In the genomic region with DNA sequence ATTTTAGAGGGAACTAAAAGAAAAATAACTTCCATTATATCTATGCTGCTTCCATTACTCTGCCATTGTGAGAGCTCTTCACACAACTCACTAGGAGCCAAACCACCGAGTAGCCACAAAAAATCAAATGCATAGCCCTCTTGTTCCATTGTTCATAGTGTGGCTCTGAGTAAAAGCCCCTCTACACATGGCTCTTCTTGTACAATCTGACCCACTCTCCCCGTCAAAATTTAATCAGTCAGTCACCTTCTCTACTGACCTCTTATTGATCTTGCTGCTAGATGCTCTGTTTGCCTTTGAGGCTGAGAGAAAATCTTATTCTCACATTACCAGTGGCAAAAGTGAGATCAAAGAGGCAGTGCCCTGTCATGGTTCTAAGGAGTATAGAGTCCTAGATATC, we compare ENCODE assay signal across 26 mouse cellular contexts. TPM values are rescaled to one million over a fixed set of nuclear protein-coding genes. Genes with fewer than 3 reads are reported as not detected.
"Had no signal": no experiment of that assay in that cellular context is flagged by ENCODE, and none has a peak within 500 bp of the region (broad histone marks: within the 10 kb centered on the region; RNA-seq: fewer than 3 reads in every experiment).

No protein-coding gene starts in this region.

- H3K27ac ChIP-seq: gastrocnemius, adult 2 months; heart, embryonic 10.5 days; hindbrain, embryonic 12.5 days; intestine, embryonic 15.5 days; kidney, embryonic 15.5 days; kidney, postnatal 0 days; limb, embryonic 13.5 days; limb, embryonic 15.5 days; liver, embryonic 12.5 days; liver, embryonic 14.5 days had no signal

- H3K4me3 ChIP-seq: gastrocnemius, adult 2 months; heart, embryonic 10.5 days; heart, embryonic 12.5 days; hindbrain, embryonic 12.5 days; intestine, embryonic 15.5 days; kidney, embryonic 15.5 days; limb, embryonic 13.5 days; limb, embryonic 15.5 days; liver, embryonic 12.5 days had no signal

- H3K9ac ChIP-seq: heart, embryonic 12.5 days; hindbrain, embryonic 12.5 days; intestine, embryonic 15.5 days; kidney, embryonic 15.5 days; limb, embryonic 13.5 days; limb, embryonic 15.5 days; liver, embryonic 12.5 days; liver, embryonic 14.5 days had no signal

- ATAC-seq: hindbrain, embryonic 16.5 days; inflammation-experienced regulatory T-cells, adult 6 months; intestine, embryonic 15.5 days; intestine, postnatal 0 days; liver, embryonic 12.5 days had no signal

- H3K4me2 ChIP-seq: heart, embryonic 12.5 days; hindbrain, embryonic 12.5 days; intestine, embryonic 15.5 days; kidney, embryonic 15.5 days; limb, embryonic 13.5 days; limb, embryonic 15.5 days; liver, embryonic 12.5 days had no signal

- H3K27me3 ChIP-seq: heart, embryonic 12.5 days; hindbrain, embryonic 12.5 days; intestine, embryonic 15.5 days; kidney, embryonic 15.5 days; limb, embryonic 13.5 days; limb, embryonic 15.5 days; liver, embryonic 12.5 days had no signal

- H3K36me3 ChIP-seq: heart, embryonic 10.5 days; heart, embryonic 12.5 days; hindbrain, embryonic 12.5 days; intestine, embryonic 15.5 days; kidney, embryonic 15.5 days; limb, embryonic 13.5 days; limb, embryonic 15.5 days; liver, embryonic 12.5 days had no signal

- H3K9me3 ChIP-seq: heart, embryonic 10.5 days; heart, embryonic 12.5 days; hindbrain, embryonic 12.5 days; intestine, embryonic 15.5 days; kidney, embryonic 15.5 days; limb, embryonic 13.5 days; limb, embryonic 15.5 days; liver, embryonic 12.5 days had no signal

- DNase-seq: gastrocnemius, adult 2 months; gastrocnemius, postnatal 10 days; gastrocnemius, postnatal 25 days; heart, adult 18-20 months; heart, postnatal 10 days; heart, postnatal 4 days; kidney, adult 18-20 months; kidney, adult 8-10 months; kidney, postnatal 14 days; kidney, postnatal 36 days; layer of hippocampus, adult 9-11 months; layer of hippocampus, postnatal 36 days; left cerebral cortex, postnatal 4 days had no signal

- H3K4me1 ChIP-seq: heart, embryonic 10.5 days; heart, embryonic 12.5 days; hindbrain, embryonic 12.5 days; intestine, embryonic 15.5 days; kidney, embryonic 15.5 days; limb, embryonic 13.5 days; limb, embryonic 15.5 days; liver, embryonic 12.5 days had no signal

RNA-seq across cellular contexts. Expression of a gene that starts 31.2 kb away (rescaled TPM):
- polyA plus RNA-seq: inflammation-experienced regulatory T-cells, adult 6 months had no signal
